Mouse (Mus musculus) urinary bladder, postnatal 0 days (tissue): ENCODE data around the gene Gm21294. TPM values are rescaled to one million over a fixed set of nuclear protein-coding genes. Genes with fewer than 3 reads are reported as not detected.

ENCODE experiments used
- polyA plus RNA-seq: library from polyadenylated mRNA; unstranded; fragments of >200 nt; fragmentation: Nextera tagmentation; extraction: Ambion mirVana; gene quantifications from 2 replicates; pipeline ENCODE4 v1.2.1, GENCODE M21; 2015

The Gm21294 gene
- polyA plus RNA-seq: not detected in 2 replicates

DNA sequence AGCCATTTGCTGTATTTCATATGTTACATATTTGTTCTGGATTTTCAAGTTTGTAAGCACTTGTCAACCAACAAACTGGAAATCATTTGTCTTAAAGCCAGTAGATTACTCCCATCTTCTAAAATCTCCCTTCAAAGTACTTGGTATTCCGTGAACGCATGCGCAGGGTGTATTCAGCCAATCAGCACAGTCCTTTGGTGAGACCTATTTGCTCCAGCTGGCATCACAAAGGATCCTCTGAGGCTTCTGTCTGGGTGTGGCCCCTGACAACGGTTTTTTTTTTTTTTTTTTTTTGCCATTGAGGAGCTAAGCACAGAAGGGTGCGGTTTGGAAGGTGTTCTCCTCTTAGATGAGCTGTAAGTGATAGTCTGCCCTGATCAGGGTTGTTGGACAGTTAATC lies at the start of gene Gm21294:
Gm21294 (plus strand) TSS at position 301 of the 400 bp plus-strand sequence.

